Mouse (Mus musculus) small intestine, adult 2 months (tissue): ENCODE results near the gene Spint5.

Source experiments
- CTCF ChIP-seq: fragments of 200-500 bp; IDR thresholded peaks from 2 replicates; pipeline ENCODE4 v1.5.1; 2012; ENCODE audit warnings: low read depth, mild to moderate bottlenecking, control low read depth, inconsistent platforms, low read length, moderate library complexity, mixed read lengths; ENCODE audit not compliant: insufficient replicate concordance, insufficient read length; ENCODE audit errors: extremely low read depth
- POLR2A ChIP-seq: fragments of 200-500 bp; IDR thresholded peaks from 2 replicates; pipeline ENCODE4 v1.6.1; 2012; ENCODE audit warnings: low read depth, mild to moderate bottlenecking, control low read depth, inconsistent platforms, low read length, moderate library complexity

DNA sequence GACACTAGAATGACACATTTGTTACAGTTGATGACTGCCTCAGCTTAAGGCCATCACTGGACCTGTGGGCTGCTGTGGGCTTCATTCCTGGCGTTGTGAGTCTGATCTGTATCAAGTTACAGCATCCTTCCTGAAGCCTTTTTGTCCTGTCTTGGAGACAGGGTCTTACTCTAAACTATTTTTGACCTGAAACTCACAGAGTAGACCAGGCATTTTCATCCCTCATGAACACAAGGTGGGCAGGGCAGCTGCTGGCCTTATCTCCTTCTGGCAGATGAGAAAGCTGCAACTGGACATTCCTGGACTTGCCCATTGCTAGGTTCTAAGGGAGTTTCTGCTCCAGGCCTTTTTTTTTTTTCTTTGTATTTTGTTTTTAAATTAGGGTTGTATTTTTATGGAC lies 43.6 kb downstream of the Spint5 start:
- TF ChIP-seq CTCF (no peak), POLR2A (no peak)
